Mouse (Mus musculus) heart, adult 2 months (tissue): Measurements from ENCODE around the gene Msl2. TPM values are rescaled to one million over a fixed set of nuclear protein-coding genes. Genes with fewer than 3 reads are reported as not detected.

Source experiments
- DNase-seq, 2 experiments: peaks; one replicate each; pipeline ENCODE4 v3.0.0; 2021
- H3K27ac ChIP-seq: fragments of 200-600 bp; 2 replicates; pipeline ENCODE4 v1.8.1; 2022
- H3K27me3 ChIP-seq: fragments of 200-500 bp; 2 replicates; pipeline ENCODE4 v1.6.1; 2012; ENCODE audit warnings: mild to moderate bottlenecking, low read length, inconsistent platforms, mixed read lengths; ENCODE audit not compliant: control insufficient read depth, insufficient read depth
- H3K36me3 ChIP-seq: fragments of 200-500 bp; 2 replicates; pipeline ENCODE4 v1.6.1; 2012; ENCODE audit warnings: low read length, inconsistent platforms; ENCODE audit not compliant: control insufficient read depth, insufficient read depth
- H3K4me1 ChIP-seq: fragments of 200-500 bp; 2 replicates; pipeline ENCODE4 v1.6.1; 2011; ENCODE audit warnings: low read length; ENCODE audit not compliant: control insufficient read depth, insufficient read depth
- H3K4me3 ChIP-seq: fragments of 200-600 bp; 2 replicates; pipeline ENCODE4 v1.8.1; 2022
- H3K79me2 ChIP-seq: fragments of 200-500 bp; replicated peaks from 2 replicates; pipeline ENCODE4 v1.6.1; 2012; ENCODE audit warnings: mild to moderate bottlenecking, inconsistent platforms, low read length, moderate library complexity, mixed read lengths; ENCODE audit not compliant: control insufficient read depth, insufficient read depth
- H3K9ac ChIP-seq: fragments of 200-500 bp; 2 replicates; pipeline ENCODE4 v1.6.1; 2012; ENCODE audit warnings: low read depth, mild to moderate bottlenecking, control low read depth, inconsistent platforms, low read length, mixed read lengths
- CTCF ChIP-seq: fragments of 200-600 bp; IDR thresholded peaks from 2 replicates; pipeline ENCODE4 v1.8.1; 2022; ENCODE audit warnings: antibody characterized with exemption, mild to moderate bottlenecking, moderate library complexity
- EP300 ChIP-seq: fragments of 200-500 bp; IDR thresholded peaks from 2 replicates; pipeline ENCODE4 v1.6.1; 2011; ENCODE audit warnings: low read depth, low read length, control low read depth; ENCODE audit not compliant: insufficient read depth
- POLR2A ChIP-seq: fragments of 200-500 bp; IDR thresholded peaks from 2 replicates; pipeline ENCODE4 v1.6.1; 2011; ENCODE audit warnings: mild to moderate bottlenecking, low read depth, low read length, control low read depth; ENCODE audit not compliant: insufficient read depth
- whole genome bisulfite sequencing: fragments of 180-500 bp; shearing (Covaris S2); methylation state at CpG from one replicate; pipeline ENCODE4 v1.1.7; 2018; 5-methylcytosine and 5-hydroxymethylcytosine counted together
- intact Hi-C: fragments of 180-260 bp; cut with DNase I; formaldehyde crosslinking; loops from one replicate; pipeline ENCODE4 v1.15.1; 2025
- polyA plus RNA-seq: library from polyadenylated mRNA; depleted of rRNA; stranded (reverse); fragments of >200 nt; gene quantifications from 2 replicates; pipeline ENCODE4 v1.2.3, GENCODE M21; 2012
- total RNA-seq, 2 experiments: library from RNA; stranded (reverse); gene quantifications; 2 replicates each; pipeline ENCODE4 v1.2.3; 2021

The Msl2 gene
- total and polyA plus RNA-seq, 3 experiments, result 10.8 to 35.9 (median 33.5) TPM

GRCm38 (mm10) chr9:101037396-101037795 lies 36.5 kb upstream of the Msl2 start:
- DNase-seq, result peak in 1 of 2 experiments; percentile 27
- TF ChIP-seq POLR2A, result no peak
- no peak for TF ChIP-seq CTCF
- TF ChIP-seq EP300, result no peak
- Histone ChIP-seq H3K79me2 (no peaks in the 10 kb centered on the region), H3K27me3 (no peaks in the 10 kb centered on the region), H3K4me3 (no peak overlapping the region), H3K4me1 (0 out of 2 replicates have a peak, but pooled peaks cover 1% of the 10 kb centered on the region), H3K9ac (no peak overlapping the region; the same call in 1 of the 2 replicates), H3K36me3 (no peaks in the 10 kb centered on the region), H3K27ac (peak overlapping the region; percentile 45)
- 21% methylated on average over 7 of the region's 7 CpGs for WGBS
- intact Hi-C loops, result no loop called here

- no peak for DNase-seq
- Histone ChIP-seq H3K27me3 (no peaks in the 10 kb centered on the region), H3K4me1 (0 out of 2 replicates have a peak, but pooled peaks cover 1% of the 10 kb centered on the region), H3K79me2 (no peaks in the 10 kb centered on the region), H3K9ac (no peak overlapping the region), H3K36me3 (no peaks in the 10 kb centered on the region), H3K4me3 (no peak overlapping the region), H3K27ac (no peak overlapping the region)
- WGBS, result 64% methylated on average over 5 of the region's 5 CpGs
- intact Hi-C loops, result no loop called here
- TF ChIP-seq EP300, result no peak
- no peak for TF ChIP-seq CTCF
- no peak for TF ChIP-seq POLR2A
Measured at GRCm38 (mm10) chr9:101038634-101039033, 35.3 kb upstream of the Msl2 start.

GRCm38 (mm10) chr9:101041508-101041907 lies 32.4 kb upstream of the Msl2 start:
- Histone ChIP-seq H3K4me1 (no peaks in the 10 kb centered on the region), H3K79me2 (no peaks in the 10 kb centered on the region), H3K4me3 (no peak overlapping the region), H3K27ac (no peak overlapping the region), H3K27me3 (no peaks in the 10 kb centered on the region), H3K9ac (no peak overlapping the region), H3K36me3 (no peaks in the 10 kb centered on the region)
- TF ChIP-seq CTCF, result no peak
- no peak for TF ChIP-seq EP300
- TF ChIP-seq POLR2A, result no peak
- 62% methylated on average over 5 of the region's 5 CpGs for WGBS
- intact Hi-C loops, result loop anchor here (2.0 kb wide), 1 partner anchor 19 kb away; no protein-coding TSS in a partner anchor
- DNase-seq, result no peak

GRCm38 (mm10) chr9:101042249-101042648 lies 31.7 kb upstream of the Msl2 start:
- intact Hi-C loops, result no loop called here
- H3K27ac ChIP-seq, result no peak overlapping the region
- no peaks in the 10 kb centered on the region for H3K36me3 ChIP-seq
- H3K4me1 ChIP-seq, result no peaks in the 10 kb centered on the region
- no peaks in the 10 kb centered on the region for H3K27me3 ChIP-seq
- H3K4me3 ChIP-seq, result no peak overlapping the region
- no peak for TF ChIP-seq POLR2A
- TF ChIP-seq CTCF, result no peak
- TF ChIP-seq EP300, result no peak
- DNase-seq, result no peak
- H3K9ac ChIP-seq, result no peak overlapping the region
- H3K79me2 ChIP-seq, result no peaks in the 10 kb centered on the region
- 66% methylated on average over 9 of the region's 9 CpGs for WGBS

GRCm38 (mm10) chr9:101045710-101046338 lies 28.1 kb upstream of the Msl2 start:
- no peak for DNase-seq
- WGBS, result 49% methylated on average over 15 of the region's 15 CpGs
- intact Hi-C loops, result no loop called here
- H3K4me1 ChIP-seq, result no peaks in the 10 kb centered on the region
- no peak overlapping the region for H3K4me3 ChIP-seq
- no peaks in the 10 kb centered on the region for H3K27me3 ChIP-seq
- no peaks in the 10 kb centered on the region for H3K79me2 ChIP-seq
- no peak overlapping the region for H3K9ac ChIP-seq
- H3K27ac ChIP-seq, result no peak overlapping the region
- no peak for TF ChIP-seq CTCF
- TF ChIP-seq EP300, result no peak
- no peak for TF ChIP-seq POLR2A
- no peaks in the 10 kb centered on the region for H3K36me3 ChIP-seq

GRCm38 (mm10) chr9:101052007-101052406 lies 21.9 kb upstream of the Msl2 start:
- intact Hi-C loops, result no loop called here
- Histone ChIP-seq H3K27me3 (no peaks in the 10 kb centered on the region), H3K36me3 (no peaks in the 10 kb centered on the region), H3K4me3 (no peak overlapping the region), H3K4me1 (no peaks in the 10 kb centered on the region), H3K27ac (no peak overlapping the region), H3K79me2 (no peaks in the 10 kb centered on the region), H3K9ac (no peak overlapping the region)
- 85% methylated on average over 3 of the region's 3 CpGs for WGBS
- TF ChIP-seq POLR2A (no peak), CTCF (no peak), EP300 (no peak)
- DNase-seq, result no peak
